Mouse (Mus musculus) MEL (cell line): ENCODE data around the gene Neo1. TPM values are rescaled to one million over a fixed set of nuclear protein-coding genes. Genes with fewer than 3 reads are reported as not detected.

ENCODE experiments used
- DNase-seq: peaks from one replicate; pipeline ENCODE4 v3.0.0; 2011; ENCODE audit warnings: low read depth, low spot score
- H3K27ac ChIP-seq: 2 replicates; pipeline ENCODE4 v1.5.1; 2012; ENCODE audit warnings: low read depth, mild to moderate bottlenecking, control low read depth, low read length, moderate library complexity; ENCODE audit not compliant: control insufficient read depth
- H3K27me3 ChIP-seq, 2 experiments: fragments of 150-350 bp in 1 of 2; sonication (generic) in 1 of 2; 2 replicates each; pipeline ENCODE4 v1.6.1; 2012; ENCODE audit warnings: low read length in 2 of 2, mild to moderate bottlenecking in 2 of 2, improper control_type of control experiment in 1 of 2, moderate library complexity in 1 of 2; ENCODE audit not compliant: insufficient read depth in 2 of 2, control insufficient read depth in 1 of 2
- H3K36me3 ChIP-seq, 2 experiments: 2 replicates each; pipeline ENCODE4 v1.6.1; 2012 to 2014; ENCODE audit warnings: low read length in 2 of 2, improper control_type of control experiment in 1 of 2, inconsistent platforms in 1 of 2, mild to moderate bottlenecking in 1 of 2; ENCODE audit not compliant: insufficient read depth in 2 of 2, control insufficient read depth in 1 of 2
- H3K4me1 ChIP-seq, 2 experiments: fragments of 150-350 bp in 1 of 2; sonication (generic) in 1 of 2; 2 replicates each; pipeline ENCODE4 v1.6.1; 2012; ENCODE audit warnings: low read length in 2 of 2, improper control_type of control experiment in 1 of 2, mild to moderate bottlenecking in 1 of 2; ENCODE audit not compliant: insufficient read depth in 2 of 2, control insufficient read depth in 1 of 2
- H3K4me3 ChIP-seq, 2 experiments: fragments of 150-350 bp in 1 of 2; sonication (generic) in 1 of 2; 2 replicates each; pipeline ENCODE4 v1.5.1; 2012; ENCODE audit warnings: low read depth in 2 of 2, low read length in 2 of 2, mild to moderate bottlenecking in 2 of 2, moderate library complexity in 2 of 2, control low read depth in 1 of 2, improper control_type of control experiment in 1 of 2; ENCODE audit not compliant: control insufficient read depth in 1 of 2, insufficient read depth in 1 of 2
- H3K79me2 ChIP-seq: 2 replicates; pipeline ENCODE4 v1.6.1; 2012; ENCODE audit warnings: mild to moderate bottlenecking, low read length, moderate library complexity; ENCODE audit not compliant: control insufficient read depth, poor library complexity, insufficient read depth
- H3K9ac ChIP-seq: 2 replicates; pipeline ENCODE4 v1.6.1; 2012; ENCODE audit warnings: low read depth, mild to moderate bottlenecking, control low read depth, low read length, moderate library complexity; ENCODE audit not compliant: control insufficient read depth, poor library complexity, severe bottlenecking
- H3K9me3 ChIP-seq: fragments of 150-350 bp; sonication (generic); replicated peaks from 2 replicates; pipeline ENCODE4 v1.6.1; 2012; ENCODE audit warnings: mild to moderate bottlenecking, low read length, improper control_type of control experiment, moderate library complexity; ENCODE audit not compliant: insufficient read depth
- BHLHE40 ChIP-seq: IDR thresholded peaks from 2 replicates; pipeline ENCODE4 v1.6.1; 2012; ENCODE audit warnings: low read depth, mild to moderate bottlenecking, inconsistent platforms, low read length, improper control_type of control experiment, borderline replicate concordance
- CHD1 ChIP-seq: IDR thresholded peaks from 2 replicates; pipeline ENCODE4 v1.6.1; 2012; ENCODE audit warnings: low read depth, mild to moderate bottlenecking, inconsistent platforms, low read length, improper control_type of control experiment
- E2F4 ChIP-seq: IDR thresholded peaks from 2 replicates; pipeline ENCODE4 v1.6.1; 2011; ENCODE audit warnings: low read depth, low read length, improper control_type of control experiment, borderline replicate concordance
- GABPA ChIP-seq: IDR thresholded peaks from 2 replicates; pipeline ENCODE4 v1.6.1; 2012; ENCODE audit warnings: low read depth, mild to moderate bottlenecking, inconsistent platforms, low read length, improper control_type of control experiment, moderate library complexity
- GATA1 ChIP-seq: IDR thresholded peaks from 2 replicates; pipeline ENCODE4 v1.6.1; 2011; ENCODE audit warnings: low read depth, low read length, improper control_type of control experiment
- HCFC1 ChIP-seq: IDR thresholded peaks from 2 replicates; pipeline ENCODE4 v1.6.1; 2012; ENCODE audit warnings: low read depth, mild to moderate bottlenecking, inconsistent platforms, low read length, improper control_type of control experiment, moderate library complexity
- JUND ChIP-seq: IDR thresholded peaks from 2 replicates; pipeline ENCODE4 v1.6.1; 2011; ENCODE audit warnings: low read depth, mild to moderate bottlenecking, improper control_type of control experiment, low read length
- KAT2A ChIP-seq: conservative IDR thresholded peaks from 2 replicates; pipeline ENCODE4 v1.6.1; 2012; ENCODE audit warnings: low read depth, low read length, improper control_type of control experiment, inconsistent platforms
- MAFK ChIP-seq: IDR thresholded peaks from 2 replicates; pipeline ENCODE4 v1.6.1; 2011; ENCODE audit warnings: low read depth, mild to moderate bottlenecking, low read length, improper control_type of control experiment, borderline replicate concordance
- MAX ChIP-seq: IDR thresholded peaks from 2 replicates; pipeline ENCODE4 v1.6.1; 2011; ENCODE audit warnings: low read length, improper control_type of control experiment
- MEF2A ChIP-seq: IDR thresholded peaks from 2 replicates; pipeline ENCODE4 v1.6.1; 2014; ENCODE audit warnings: low read depth, mild to moderate bottlenecking, inconsistent platforms, low read length, improper control_type of control experiment; ENCODE audit not compliant: poor library complexity, insufficient replicate concordance, severe bottlenecking; ENCODE audit errors: extremely low read depth
- MYC ChIP-seq: IDR thresholded peaks from 2 replicates; pipeline ENCODE4 v1.6.1; 2011; ENCODE audit warnings: low read depth, mild to moderate bottlenecking, low read length, improper control_type of control experiment, moderate library complexity
- NRF1 ChIP-seq: IDR thresholded peaks from 2 replicates; pipeline ENCODE4 v1.6.1; 2014; ENCODE audit warnings: low read depth, mild to moderate bottlenecking, inconsistent platforms, low read length, improper control_type of control experiment, moderate library complexity; ENCODE audit not compliant: poor library complexity, insufficient read depth, severe bottlenecking
- POLR2A ChIP-seq, 2 experiments: IDR thresholded peaks; 2 replicates each; pipeline ENCODE4 v1.6.1; 2011 to 2012; ENCODE audit warnings: low read length in 2 of 2, mild to moderate bottlenecking in 2 of 2, control low read depth in 1 of 2, improper control_type of control experiment in 1 of 2, low read depth in 1 of 2, moderate library complexity in 1 of 2; ENCODE audit not compliant: control insufficient read depth in 1 of 2, insufficient read depth in 1 of 2, poor library complexity in 1 of 2
- POLR2AphosphoS2 ChIP-seq: IDR thresholded peaks from 2 replicates; pipeline ENCODE4 v1.6.1; 2011; ENCODE audit warnings: low read length, improper control_type of control experiment
- RCOR1 ChIP-seq: IDR thresholded peaks from 2 replicates; pipeline ENCODE4 v1.6.1; 2012; ENCODE audit warnings: low read depth, mild to moderate bottlenecking, inconsistent platforms, low read length, improper control_type of control experiment
- SIN3A ChIP-seq: IDR thresholded peaks from 2 replicates; pipeline ENCODE4 v1.6.1; 2012; ENCODE audit warnings: low read length, improper control_type of control experiment, inconsistent platforms
- TBP ChIP-seq: IDR thresholded peaks from 2 replicates; pipeline ENCODE4 v1.8.0; 2011; ENCODE audit warnings: low read depth, low read length, improper control_type of control experiment
- UBTF ChIP-seq: IDR thresholded peaks from 2 replicates; pipeline ENCODE4 v1.6.1; 2012; ENCODE audit warnings: low read depth, mild to moderate bottlenecking, inconsistent platforms, low read length, improper control_type of control experiment, moderate library complexity, borderline replicate concordance; ENCODE audit not compliant: insufficient read depth
- USF2 ChIP-seq, 2 experiments: IDR thresholded peaks; 2 replicates each; pipeline ENCODE4 v1.6.1; 2011 to 2012; ENCODE audit warnings: improper control_type of control experiment in 2 of 2, low read length in 2 of 2, borderline replicate concordance in 1 of 2, inconsistent platforms in 1 of 2, low read depth in 1 of 2, mild to moderate bottlenecking in 1 of 2; ENCODE audit not compliant: insufficient read depth in 1 of 2
- ZC3H11A ChIP-seq: IDR thresholded peaks from 2 replicates; pipeline ENCODE4 v1.6.1; 2012; ENCODE audit warnings: low read depth, mild to moderate bottlenecking, inconsistent platforms, low read length, improper control_type of control experiment
- ZMIZ1 ChIP-seq: IDR thresholded peaks from 2 replicates; pipeline ENCODE4 v1.6.1; 2012; ENCODE audit warnings: low read depth, mild to moderate bottlenecking, inconsistent platforms, low read length, improper control_type of control experiment, moderate library complexity
- polyA plus RNA-seq, 2 experiments: library from polyadenylated mRNA; stranded (reverse) in 1 of 2; unstranded in 1 of 2; fragments of >175 nt in 1 of 2; fragments of >200 nt in 1 of 2; gene quantifications; 2 replicates each; pipeline versions ENCODE4 v1.2.1 to v1.2.4; 2012; ENCODE audit warnings: low replicate concordance in 2 of 2, low read depth in 1 of 2; ENCODE audit not compliant: insufficient read length in 2 of 2, insufficient read depth in 1 of 2, missing spikeins in 1 of 2
- total RNA-seq: library from RNA; depleted of rRNA; stranded (reverse); fragments of 300-350 nt; gene quantifications from 2 replicates; pipeline ENCODE4 v1.2.3, GENCODE M21; 2012

Neo1 gene
- total and polyA plus RNA-seq, 3 experiments, result 0.04 to 0.08 TPM; not detected in 1

DNA sequence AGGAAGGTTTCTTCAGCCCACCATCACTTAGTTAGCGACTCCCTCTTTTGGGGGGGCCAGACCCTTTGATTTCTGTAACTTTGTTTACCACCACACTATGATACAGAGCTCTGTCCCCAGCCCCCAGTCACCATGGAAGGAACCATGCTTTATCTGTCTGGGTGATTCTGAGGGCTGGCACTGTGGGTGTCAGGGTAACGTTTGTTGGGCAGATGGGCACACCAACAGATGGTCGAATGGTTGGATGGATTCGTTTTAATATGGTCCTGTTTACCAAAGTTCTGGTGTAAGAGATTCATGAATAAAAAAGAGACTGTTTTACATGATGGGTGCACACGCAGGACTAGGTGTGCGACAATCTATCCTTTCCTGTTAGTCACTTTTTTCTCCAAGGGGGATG, 22.9 kb upstream of the Neo1 start:
- no peaks in the 10 kb centered on the region for H3K79me2 ChIP-seq
- no peaks in the 10 kb centered on the region for H3K36me3 ChIP-seq

DNA sequence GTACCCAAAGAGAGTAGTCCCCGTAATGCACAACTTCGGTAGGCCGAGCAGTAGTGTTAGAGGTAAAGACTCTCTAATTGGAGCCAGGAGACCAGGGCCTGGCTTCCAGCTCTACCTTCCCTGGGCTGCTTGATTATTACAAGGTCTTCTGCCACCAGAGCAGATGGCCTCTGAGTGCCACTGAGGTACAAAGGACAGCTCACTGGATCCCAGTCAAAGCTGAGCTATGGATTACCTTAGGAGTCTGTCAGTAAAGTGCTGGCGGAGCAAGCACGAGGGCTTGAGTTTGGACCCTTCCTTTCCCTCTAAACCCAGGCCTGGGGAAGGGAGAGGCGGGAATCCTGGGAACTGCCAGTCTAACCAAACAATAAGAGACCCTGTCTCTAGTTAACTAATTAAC, 21.8 kb upstream of the Neo1 start:
- H3K4me1 ChIP-seq, result no peaks in the 10 kb centered on the region
- H3K36me3 ChIP-seq, result no peaks in the 10 kb centered on the region
- TF ChIP-seq NRF1 (no peak), KAT2A (no peak), MAFK (no peak), ZC3H11A (no peak), USF2 (IDR thresholded peaks at IDR 0.05; ENCODE audit: borderline replicate concordance in 1 of 2, insufficient read depth in 1 of 2, low read depth in 1 of 2, low read length in 2 of 2) (no peak)
- TF ChIP-seq, all 39 proteins: peak for 0
- Histone ChIP-seq H3K4me3 (no peak overlapping the region), H3K9me3 (no peaks in the 10 kb centered on the region), H3K27ac (no peak overlapping the region), H3K79me2 (no peaks in the 10 kb centered on the region), H3K9ac (no peak overlapping the region), H3K27me3 (peaks cover 5 to 16% of the 10 kb centered on the region in 2 experiments)
- no peak for DNase-seq

More for the DNA sequence above, 22.9 kb upstream of the Neo1 start:
- Histone ChIP-seq H3K27me3 (peaks cover 13 to 16% of the 10 kb centered on the region in 2 experiments), H3K27ac (no peak overlapping the region), H3K4me1 (no peaks in the 10 kb centered on the region), H3K4me3 (no peak overlapping the region), H3K9me3 (no peaks in the 10 kb centered on the region), H3K9ac (no peak overlapping the region)
- TF ChIP-seq MAFK, result no peak
- TF ChIP-seq RCOR1, result no peak
- no peak for TF ChIP-seq POLR2A (IDR thresholded peaks at IDR 0.05; ENCODE audit: control insufficient read depth in 1 of 2, insufficient read depth in 1 of 2, low read depth in 1 of 2, low read length in 2 of 2, poor library complexity in 1 of 2)
- no peak for DNase-seq

DNA sequence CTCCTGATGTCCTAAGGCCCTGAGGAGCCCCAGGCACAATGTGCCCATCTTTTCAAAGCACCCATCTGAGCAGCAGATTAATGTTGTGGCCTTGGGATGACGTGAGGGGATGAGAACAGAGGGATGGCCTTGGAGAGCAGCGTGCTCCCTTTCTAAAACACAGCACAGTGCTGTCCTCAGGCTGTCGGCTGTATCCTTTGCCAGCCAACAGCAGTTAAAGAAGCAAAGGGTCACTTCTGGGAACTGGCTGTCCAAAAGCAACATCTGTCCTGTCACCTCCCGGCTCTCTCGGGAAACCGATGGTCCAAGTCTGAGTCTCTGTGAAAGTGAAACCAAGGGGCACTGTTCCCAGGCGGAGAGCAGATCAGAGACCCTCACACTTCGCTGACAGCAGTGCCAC, 20.0 kb upstream of the Neo1 start:
- TF ChIP-seq MAX (no peak), GABPA (no peak), USF2 (IDR thresholded peaks at IDR 0.05; ENCODE audit: borderline replicate concordance in 1 of 2, insufficient read depth in 1 of 2, low read depth in 1 of 2, low read length in 2 of 2) (no peak), UBTF (no peak), GATA1 (no peak), ZMIZ1 (no peak), TBP (no peak), MYC (no peak), CHD1 (no peak), MEF2A (no peak), SIN3A (no peak), JUND (no peak), POLR2AphosphoS2 (no peak), E2F4 (no peak), HCFC1 (no peak), BHLHE40 (no peak)
- no peak for DNase-seq
- Histone ChIP-seq H3K36me3 (no peaks in the 10 kb centered on the region), H3K4me1 (no peaks in the 10 kb centered on the region), H3K9ac (no peak overlapping the region), H3K27ac (no peak overlapping the region), H3K79me2 (no peaks in the 10 kb centered on the region), H3K4me3 (no peak overlapping the region), H3K27me3 (peaks cover 0 to 11% of the 10 kb centered on the region in 2 experiments), H3K9me3 (no peaks in the 10 kb centered on the region)
